Mouse (Mus musculus) intestine, embryonic 14.5 days (tissue): Measurements from ENCODE around the gene Exph5. TPM values are rescaled to one million over a fixed set of nuclear protein-coding genes. Genes with fewer than 3 reads are reported as not detected.
A peak's percentile ranks its signal among the peaks of the same experiment; 100 is the strongest.

Experiments
- ATAC-seq: fragments of 200-750 bp; cut with Nextera tagmentation; replicated peaks from 2 replicates; pipeline ENCODE4 v1.8.0; 2017; ENCODE audit warnings: low read depth, moderate number of reproducible peaks, moderate TSS enrichment, moderate library complexity; ENCODE audit not compliant: low FRiP score, low TSS enrichment
- DNase-seq: peaks from one replicate; pipeline ENCODE4 v3.0.0-alpha.2; 2018; ENCODE audit warnings: low spot score
- H3K27ac ChIP-seq: fragments of 300-500 bp; sonication (generic); 2 replicates; pipeline ENCODE4 v1.5.1; 2014; ENCODE audit warnings: low read depth, mild to moderate bottlenecking, control low read depth
- H3K27me3 ChIP-seq: fragments of 300-500 bp; sonication (generic); replicated peaks from 2 replicates; pipeline ENCODE4 v1.6.1; 2014; ENCODE audit warnings: low read length, control low read depth; ENCODE audit not compliant: control insufficient read depth, insufficient read depth
- H3K36me3 ChIP-seq: fragments of 300-500 bp; sonication (generic); 2 replicates; pipeline ENCODE4 v1.6.1; 2014; ENCODE audit warnings: low read length, control low read depth; ENCODE audit not compliant: control insufficient read depth, insufficient read depth
- H3K4me1 ChIP-seq: fragments of 300-500 bp; sonication (generic); replicated peaks from 2 replicates; pipeline ENCODE4 v1.6.1; 2014; ENCODE audit warnings: low read length, control low read depth, mixed read lengths; ENCODE audit not compliant: control insufficient read depth, insufficient read depth
- H3K4me2 ChIP-seq: fragments of 300-500 bp; sonication (generic); 2 replicates; pipeline ENCODE4 v1.6.1; 2014; ENCODE audit warnings: low read length
- H3K4me3 ChIP-seq: fragments of 300-500 bp; sonication (generic); 2 replicates; pipeline ENCODE4 v1.5.1; 2014; ENCODE audit warnings: low read depth, low read length, control low read depth, mixed read lengths
- H3K9ac ChIP-seq: fragments of 300-500 bp; sonication (generic); 2 replicates; pipeline ENCODE4 v1.6.1; 2014; ENCODE audit warnings: mild to moderate bottlenecking, low read length
- H3K9me3 ChIP-seq: fragments of 300-500 bp; sonication (generic); 2 replicates; pipeline ENCODE4 v1.6.1; 2016; ENCODE audit warnings: low read length, control low read depth; ENCODE audit not compliant: control insufficient read depth
- WGBS: fragments of 180-500 bp; shearing (Covaris S2); extraction: QIAGEN DNeasy Blood & Tissue Kit; methylation state at CpG from one replicate; pipeline ENCODE4 v1.1.7; 2014; 5-methylcytosine and 5-hydroxymethylcytosine counted together
- polyA plus RNA-seq: library from polyadenylated mRNA; unstranded; fragments of >200 nt; fragmentation: Nextera tagmentation; extraction: Ambion mirVana; gene quantifications from 2 replicates; pipeline ENCODE4 v1.2.1, GENCODE M21; 2014

Exph5 gene
- polyA plus RNA-seq, 1 experiment from 2014 or later = 4.9 TPM

DNA sequence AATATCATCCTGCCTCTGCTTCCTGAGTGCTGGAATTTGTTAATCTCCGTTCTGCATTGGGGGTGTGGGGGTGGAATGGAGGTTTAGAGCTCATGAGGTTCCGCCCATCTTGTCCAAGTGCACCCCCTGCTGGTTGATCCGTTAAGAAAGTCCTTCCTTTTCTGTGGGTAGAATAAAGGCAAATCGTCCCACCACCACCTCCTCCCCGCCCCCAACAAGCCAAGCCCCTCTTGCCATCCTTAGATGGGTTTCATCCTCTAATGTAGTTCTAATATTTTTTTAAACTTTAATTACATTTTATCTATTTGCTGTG, 96.9 kb downstream of the Exph5 start:
- Histone ChIP-seq H3K27ac (no peak overlapping the region), H3K9ac (no peak overlapping the region), H3K9me3 (no peaks in the 10 kb centered on the region), H3K4me3 (no peak overlapping the region), H3K4me1 (0 out of 2 replicates have a peak, but pooled peaks cover 7% of the 10 kb centered on the region), H3K27me3 (no peaks in the 10 kb centered on the region), H3K36me3 (peaks cover 13% of the 10 kb centered on the region; the same call in 1 of the 2 replicates), H3K4me2 (no peak overlapping the region)
- DNase-seq = no peak
- no peak for ATAC-seq
- WGBS = 17% methylated on average over 5 of the region's 5 CpGs

DNA sequence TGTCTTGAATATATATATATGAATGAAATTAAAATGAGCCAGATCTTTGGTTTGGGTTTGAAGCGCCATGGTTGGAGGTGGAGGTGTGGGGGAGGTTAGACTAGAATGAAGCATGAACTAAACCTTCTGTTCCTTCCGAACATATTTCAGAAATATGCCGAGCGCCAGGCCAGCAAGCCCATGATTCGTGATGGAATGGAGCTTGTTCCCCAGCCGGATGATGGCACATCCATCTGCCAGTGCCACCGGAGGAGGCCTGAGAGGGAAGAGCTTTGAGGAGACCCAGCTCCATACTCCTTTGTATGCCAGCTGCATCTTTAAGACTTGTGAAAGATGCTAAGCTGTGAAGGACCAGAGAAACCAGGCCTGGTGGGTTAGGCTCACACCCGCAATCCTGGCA, 98.1 kb downstream of the Exph5 start:
- H3K4me3 ChIP-seq = no peak overlapping the region
- no peak for DNase-seq
- H3K36me3 ChIP-seq = peaks cover 13% of the 10 kb centered on the region; the same call in 1 of the 2 replicates
- 94% methylated on average over 8 of the region's 8 CpGs for WGBS
- H3K27me3 ChIP-seq = no peaks in the 10 kb centered on the region
- H3K9ac ChIP-seq = no peak overlapping the region
- H3K27ac ChIP-seq = no peak overlapping the region
- no peak overlapping the region for H3K4me2 ChIP-seq
- 0 out of 2 replicates have a peak, but pooled peaks cover 7% of the 10 kb centered on the region for H3K4me1 ChIP-seq
- H3K9me3 ChIP-seq = no peaks in the 10 kb centered on the region
- ATAC-seq = no peak

DNA sequence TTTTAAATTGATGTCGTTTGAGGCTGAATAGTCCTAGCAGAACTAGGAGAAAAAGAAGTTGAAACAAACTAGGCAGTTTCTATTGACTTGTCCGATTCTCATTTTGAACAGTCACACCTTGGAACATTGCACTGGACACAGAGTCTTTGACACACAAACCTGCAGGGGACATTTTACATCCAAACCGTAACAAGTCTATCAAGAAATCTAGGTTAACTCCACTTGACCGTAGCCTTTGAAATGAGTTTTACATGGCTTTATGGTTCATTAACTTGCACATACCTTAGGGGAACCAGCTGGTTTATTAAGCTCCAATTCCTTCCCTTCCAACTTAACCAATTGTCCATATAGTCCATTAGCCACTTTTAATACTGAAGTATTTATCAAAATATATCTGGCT, 99.2 kb downstream of the Exph5 start:
- H3K27ac ChIP-seq = no peak overlapping the region
- peaks cover 11% of the 10 kb centered on the region; the same call in 1 of the 2 replicates for H3K36me3 ChIP-seq
- H3K9me3 ChIP-seq = no peaks in the 10 kb centered on the region
- 93% methylated on average over 4 of the region's 4 CpGs for WGBS
- no peak overlapping the region for H3K9ac ChIP-seq
- DNase-seq = no peak
- H3K27me3 ChIP-seq = no peaks in the 10 kb centered on the region
- no peak for ATAC-seq
- H3K4me1 ChIP-seq = 0 out of 2 replicates have a peak, but pooled peaks cover 9% of the 10 kb centered on the region
- no peak overlapping the region for H3K4me2 ChIP-seq
- no peak overlapping the region for H3K4me3 ChIP-seq

DNA sequence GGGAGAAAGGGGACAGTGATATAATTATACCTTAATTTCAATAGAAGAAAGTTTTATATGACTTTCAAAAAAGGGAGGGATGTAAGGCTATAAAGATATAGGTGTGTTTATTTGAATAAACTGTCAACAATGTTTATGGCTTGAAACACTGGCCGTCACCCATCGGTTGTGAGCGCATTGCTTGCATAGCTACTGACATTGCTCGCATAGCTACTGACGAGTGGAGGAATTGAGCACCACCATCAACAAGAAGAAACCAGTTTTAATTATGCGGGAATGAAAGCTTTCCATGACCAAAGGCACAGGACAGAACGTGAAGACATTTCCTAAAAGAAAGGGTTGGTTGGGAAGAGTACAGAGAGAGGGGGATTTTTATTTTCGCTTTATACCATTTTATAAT, 99.7 kb downstream of the Exph5 start:
- H3K27me3 ChIP-seq = no peaks in the 10 kb centered on the region
- H3K4me3 ChIP-seq = no peak overlapping the region
- no peak overlapping the region for H3K4me2 ChIP-seq
- 78% methylated on average over 8 of the region's 8 CpGs for WGBS
- 0 out of 2 replicates have a peak, but pooled peaks cover 10% of the 10 kb centered on the region for H3K4me1 ChIP-seq
- no peak overlapping the region for H3K9ac ChIP-seq
- no peak for DNase-seq
- H3K36me3 ChIP-seq = peaks cover 6% of the 10 kb centered on the region; the same call in 1 of the 2 replicates
- no peak overlapping the region for H3K27ac ChIP-seq
- no peak for ATAC-seq
- no peaks in the 10 kb centered on the region for H3K9me3 ChIP-seq

DNA sequence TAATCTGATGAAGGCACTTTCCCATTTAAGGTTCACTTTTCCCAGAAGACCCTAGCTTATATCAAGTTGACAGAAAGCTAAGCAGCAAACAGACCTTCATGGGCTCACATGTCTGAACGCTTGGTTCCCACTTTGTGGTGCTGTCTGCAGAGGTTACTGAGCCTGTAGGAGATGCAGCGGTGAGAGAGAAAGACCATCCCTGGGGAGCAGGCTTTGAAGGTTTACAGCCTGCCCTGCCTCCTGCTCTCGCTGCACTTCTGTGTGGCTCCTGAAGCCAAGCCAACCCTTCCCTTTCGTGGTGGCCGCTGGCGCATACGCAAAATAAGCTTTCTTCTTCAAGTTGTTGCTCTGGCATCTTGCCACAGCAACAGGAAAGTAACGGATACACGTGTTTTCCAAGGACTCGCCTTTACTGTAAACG, 100.8 kb downstream of the Exph5 start, which contains the start of gene 4930550C14Rik:
4930550C14Rik (plus strand) TSS at position 35 of the 421 bp plus-strand sequence.
- H3K36me3 ChIP-seq = peaks cover 6% of the 10 kb centered on the region; the same call in 1 of the 2 replicates
- H3K9me3 ChIP-seq = no peaks in the 10 kb centered on the region
- WGBS = 10% methylated on average over 11 of the region's 11 CpGs
- ATAC-seq (no peak), DNase-seq (peak; percentile 58)
- H3K4me3 ChIP-seq = no peak within 1 kb of the TSS
- H3K4me2 ChIP-seq = peak within 1 kb of the TSS; percentile 34
- H3K4me1 ChIP-seq = 0 out of 2 replicates have a peak, but pooled peaks cover 10% of the 10 kb centered on the region
- H3K9ac ChIP-seq = no peak within 1 kb of the TSS
- H3K27me3 ChIP-seq = no peaks in the 10 kb centered on the region
- peak within 1 kb of the TSS; percentile 17; the same call in 1 of the 2 replicates for H3K27ac ChIP-seq

DNA sequence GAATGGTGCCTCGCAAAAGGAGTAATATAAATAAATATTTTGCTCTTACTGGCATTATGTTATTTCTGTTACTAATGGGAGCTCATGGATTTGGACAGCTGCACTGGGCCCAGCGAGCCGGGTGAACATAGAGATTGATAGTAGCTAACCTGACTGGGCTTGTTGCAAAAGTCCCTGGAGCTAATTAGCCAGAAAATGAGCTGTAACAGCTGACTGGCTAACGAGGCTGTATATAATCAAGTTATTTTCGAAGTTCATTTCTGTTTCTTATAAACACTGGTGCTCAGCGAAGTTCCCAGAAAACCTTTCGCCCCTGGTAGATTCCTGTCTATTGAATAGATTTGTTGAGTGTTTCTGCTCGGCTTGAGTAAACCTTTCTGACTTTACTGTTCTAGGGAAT, 101.5 kb downstream of the Exph5 start:
- no peak for ATAC-seq
- 65% methylated on average over 8 of the region's 8 CpGs for WGBS

DNA sequence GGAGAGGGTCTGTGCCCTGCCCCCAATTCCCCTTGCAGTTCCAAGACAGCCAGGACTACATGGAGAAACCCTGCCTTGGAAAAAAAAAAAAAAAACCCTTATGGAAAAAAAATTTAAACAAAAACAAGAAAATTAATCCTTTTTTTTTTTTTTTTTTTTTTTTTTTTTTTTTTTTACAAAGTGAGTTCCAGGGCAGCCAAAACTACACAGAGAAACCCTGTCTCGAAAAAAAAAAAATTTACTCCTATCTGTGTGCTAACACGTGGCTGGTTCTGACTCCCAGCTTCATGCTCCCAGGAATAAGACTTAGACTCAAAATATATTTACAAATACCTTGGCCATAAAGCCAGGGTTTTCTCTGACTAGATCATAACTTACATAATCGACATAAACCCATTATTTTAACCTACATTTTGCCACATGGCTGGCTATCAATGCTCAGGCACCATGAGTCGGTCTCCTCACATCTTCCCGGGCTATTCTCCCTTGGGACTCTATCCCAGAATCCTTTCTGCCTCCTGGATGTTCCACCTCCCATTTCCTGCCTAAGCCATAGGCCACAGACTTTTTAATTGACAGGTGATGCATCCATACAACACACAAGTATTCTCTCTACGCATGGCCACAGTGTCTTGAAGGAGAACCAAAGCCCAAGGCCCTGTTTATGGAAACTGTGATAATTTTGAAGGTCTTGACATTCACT, 102.7 kb downstream of the Exph5 start:
- H3K9me3 ChIP-seq = no peaks in the 10 kb centered on the region
- 86% methylated on average over 6 of the region's 6 CpGs for WGBS
- ATAC-seq (0 out of 2 replicates have a peak, but pooled peaks have one; percentile 18), DNase-seq (no peak)
- 0 out of 2 replicates have a peak, but pooled peaks cover 10% of the 10 kb centered on the region for H3K4me1 ChIP-seq
- no peak overlapping the region for H3K27ac ChIP-seq
- H3K4me2 ChIP-seq = no peak overlapping the region
- H3K9ac ChIP-seq = no peak overlapping the region
- H3K4me3 ChIP-seq = no peak overlapping the region
- H3K36me3 ChIP-seq = 0 out of 2 replicates have a peak, but pooled peaks cover 2% of the 10 kb centered on the region
- no peaks in the 10 kb centered on the region for H3K27me3 ChIP-seq

More for the DNA sequence above, 101.5 kb downstream of the Exph5 start:
- DNase-seq = no peak
- Histone ChIP-seq H3K36me3 (peaks cover 4% of the 10 kb centered on the region; the same call in 1 of the 2 replicates), H3K9me3 (no peaks in the 10 kb centered on the region), H3K4me3 (no peak overlapping the region), H3K9ac (no peak overlapping the region), H3K4me1 (0 out of 2 replicates have a peak, but pooled peaks cover 10% of the 10 kb centered on the region), H3K27me3 (no peaks in the 10 kb centered on the region), H3K4me2 (peak overlapping the region; percentile 34), H3K27ac (peak overlapping the region; percentile 17; the same call in 1 of the 2 replicates)

DNA sequence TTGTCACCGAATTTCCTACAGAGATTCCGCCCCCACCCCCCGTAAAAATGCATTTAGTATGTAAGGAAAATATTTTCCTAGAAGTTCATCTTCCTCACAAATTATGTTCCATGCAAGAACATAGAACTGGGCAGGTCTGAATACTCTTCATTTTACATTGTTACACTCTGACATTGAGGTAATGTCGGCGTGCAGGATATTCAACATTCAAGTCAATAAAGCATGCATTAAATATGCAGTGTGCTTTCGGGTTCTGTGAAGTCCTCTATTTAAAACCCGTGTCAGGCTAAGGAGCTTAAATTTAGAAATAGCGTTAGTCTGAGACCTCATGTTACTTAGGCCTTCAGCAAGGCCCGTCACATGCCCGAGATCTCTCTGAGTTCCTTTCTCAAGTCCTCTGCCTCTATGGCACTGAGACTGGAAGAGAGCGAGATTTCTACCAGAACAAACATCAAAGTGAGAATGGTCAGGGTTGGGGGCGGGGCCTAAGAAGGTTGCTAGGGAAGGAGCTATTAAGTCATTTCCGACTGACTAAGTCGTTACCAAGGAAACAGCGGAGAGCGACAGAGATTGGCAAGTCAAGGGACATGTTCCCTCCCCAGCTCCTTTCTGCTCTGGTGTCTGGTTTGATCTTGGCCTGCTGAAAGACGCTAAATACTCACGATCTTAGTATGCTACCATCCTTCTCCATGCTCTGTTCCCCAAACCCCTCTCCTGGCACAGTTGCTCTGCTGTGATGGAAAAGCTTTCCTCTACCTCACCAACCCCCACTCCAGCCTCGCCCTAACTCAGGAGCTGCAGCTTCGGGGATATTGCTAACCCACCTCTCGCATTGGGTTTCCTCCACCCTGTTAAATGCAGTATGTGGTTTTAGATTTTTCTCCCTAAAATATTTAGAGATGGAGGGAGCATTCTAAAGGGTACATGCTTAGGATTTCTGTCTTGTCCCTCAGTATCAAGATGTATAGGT, 103.6 kb downstream of the Exph5 start:
- WGBS = 27% methylated on average over 21 of the region's 21 CpGs
- H3K27ac ChIP-seq = peak overlapping the region; percentile 51

More for the DNA sequence above, 103.6 kb downstream of the Exph5 start:
- Histone ChIP-seq H3K36me3 (0 out of 2 replicates have a peak, but pooled peaks cover 2% of the 10 kb centered on the region), H3K9ac (peak overlapping the region; percentile 25; the same call in 1 of the 2 replicates), H3K4me1 (0 out of 2 replicates have a peak, but pooled peaks cover 10% of the 10 kb centered on the region), H3K4me3 (peak overlapping the region; percentile 34), H3K9me3 (no peaks in the 10 kb centered on the region), H3K4me2 (peak overlapping the region; percentile 57), H3K27me3 (no peaks in the 10 kb centered on the region)
- ATAC-seq = peak; percentile 83
- peak; percentile 82 for DNase-seq
